Mouse (Mus musculus): Measurements from ENCODE around the gene Pld1.

Gene Pld1

GRCm38 (mm10) chr3:27938381-27939323 is at the start of gene Pld1:
Gene Pld1 (plus strand): TSS chr3:27938695.
- DNase-seq (ENCODE audit: low spot score) = peak; percentile 74

- no peak for DNase-seq (ENCODE audit: low spot score)
Observed at GRCm38 (mm10) chr3:27896318-27896892, 42.1 kb upstream of the Pld1 start, which contains the start of gene Tmem212. Gene Tmem212 (minus strand): TSS chr3:27896368.

GRCm38 (mm10) chr3:27898178-27898577 is 40.3 kb upstream of the Pld1 start:
- DNase-seq (ENCODE audit: low spot score) = peak; percentile 40

- peak; percentile 44 for DNase-seq (ENCODE audit: low spot score)
Observed at GRCm38 (mm10) chr3:27899012-27899726, 39.3 kb upstream of the Pld1 start.

- no peak for DNase-seq (ENCODE audit: low spot score)
Observed at GRCm38 (mm10) chr3:27901846-27902245, 36.6 kb upstream of the Pld1 start.

- DNase-seq (ENCODE audit: low spot score) = peak; percentile 36
Observed at GRCm38 (mm10) chr3:27904659-27905330, 33.7 kb upstream of the Pld1 start.

GRCm38 (mm10) chr3:27906647-27907209 is 31.8 kb upstream of the Pld1 start:
- no peak for DNase-seq (ENCODE audit: low spot score)

- DNase-seq (ENCODE audit: low spot score) = no peak
Observed at GRCm38 (mm10) chr3:27907301-27907700, 31.2 kb upstream of the Pld1 start.

GRCm38 (mm10) chr3:27908316-27908715 is 30.2 kb upstream of the Pld1 start:
- DNase-seq (ENCODE audit: low spot score) = no peak

- DNase-seq (ENCODE audit: low spot score) = no peak
Observed at GRCm38 (mm10) chr3:27909016-27909415, 29.5 kb upstream of the Pld1 start.

GRCm38 (mm10) chr3:27918656-27919436 is 19.6 kb upstream of the Pld1 start:
- no peak for DNase-seq (ENCODE audit: low spot score)

- no peak for DNase-seq (ENCODE audit: low spot score)
Observed at GRCm38 (mm10) chr3:27921268-27922020, 17.1 kb upstream of the Pld1 start.

- no peak for DNase-seq (ENCODE audit: low spot score)
Observed at GRCm38 (mm10) chr3:27924037-27924436, 14.5 kb upstream of the Pld1 start.

- DNase-seq (ENCODE audit: low spot score) = no peak
Observed at GRCm38 (mm10) chr3:27929219-27929618, 9.3 kb upstream of the Pld1 start.

GRCm38 (mm10) chr3:27932391-27932790 is 6.1 kb upstream of the Pld1 start:
- DNase-seq (ENCODE audit: low spot score) = no peak

- DNase-seq (ENCODE audit: low spot score) = no peak
Observed at GRCm38 (mm10) chr3:27935644-27936043, 2.9 kb upstream of the Pld1 start.

GRCm38 (mm10) chr3:27936731-27937130 is 1.8 kb upstream of the Pld1 start:
- DNase-seq (ENCODE audit: low spot score) = no peak

- DNase-seq (ENCODE audit: low spot score) = no peak
Observed at GRCm38 (mm10) chr3:27937144-27938110, 1.1 kb upstream of the Pld1 start.

GRCm38 (mm10) chr3:27941634-27942033 is 3.1 kb downstream of the Pld1 start:
- no peak for DNase-seq (ENCODE audit: low spot score)
